In the genomic region with DNA sequence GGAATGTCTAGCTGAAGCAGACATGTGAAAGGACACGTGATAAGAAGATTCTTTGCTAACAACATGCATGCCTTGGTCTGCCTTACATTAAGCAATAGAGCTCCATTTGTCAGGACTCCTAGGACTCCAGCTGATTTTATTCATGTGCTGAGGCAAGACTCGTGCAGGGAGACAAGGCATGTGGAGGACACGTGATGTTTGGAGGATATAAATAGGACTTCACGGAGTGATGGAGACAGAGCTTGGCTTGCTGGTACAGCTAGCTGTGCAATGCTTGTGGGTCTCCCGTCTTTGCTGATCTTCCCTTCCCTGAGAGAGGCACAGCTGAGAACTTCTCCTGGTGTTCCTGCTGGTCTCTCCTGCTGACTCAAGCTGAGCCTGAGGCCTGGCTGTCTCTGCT, we compare ENCODE assay signal across 5 mouse cellular contexts. TPM values are rescaled to one million over a fixed set of nuclear protein-coding genes. Genes with fewer than 3 reads are reported as not detected.
DNase-seq lines count a peak whose midpoint lies in the region; ATAC-seq and TF ChIP-seq lines count a peak whose summit lies in the region.
"Not testable (repeated sequence)": the region's sequence is repeated elsewhere in the genome, so short reads cannot be mapped to it uniquely, and the experiment has no call there.

No protein-coding gene starts in this region.

- TF ChIP-seq CTCF in lung, postnatal 0 days (IDR thresholded peaks at IDR 0.05), result not testable (repeated sequence)

- H3K9me3 ChIP-seq in lung, postnatal 0 days (ENCODE audit: low read length), result not testable (repeated sequence)

- TF ChIP-seq EP300 in lung, postnatal 0 days (IDR thresholded peaks at IDR 0.05), result not testable (repeated sequence)

- 61% methylated on average over 5 of the region's 5 CpGs for WGBS in lung, postnatal 0 days

- peak; percentile 32 for DNase-seq in NIH3T3 (ENCODE audit: low read depth)
- peak; percentile 27 for DNase-seq in R1 (ENCODE audit: low read depth, low spot score)
- DNase-seq in heart, adult 11 months, result peak; percentile 91
- DNase-seq in lung, postnatal 0 days (ENCODE audit: low spot score), result peak; percentile 15

- not testable (repeated sequence) for H3K79me2 ChIP-seq in myocyte (ENCODE audit: control insufficient read depth, insufficient read depth)

- not testable (repeated sequence) for ATAC-seq in lung, postnatal 0 days

- not testable (repeated sequence) for H3K36me3 ChIP-seq in lung, postnatal 0 days (ENCODE audit: insufficient read depth, low read length); myocyte (ENCODE audit: control insufficient read depth, insufficient read depth)

- not testable (repeated sequence) for H3K9ac ChIP-seq in lung, postnatal 0 days (replicated peaks; ENCODE audit: low read depth)

- H3ac ChIP-seq in myocyte (ENCODE audit: control insufficient read depth, insufficient read length), result not testable (repeated sequence)

- not testable (repeated sequence) for H3K4me2 ChIP-seq in lung, postnatal 0 days (replicated peaks; ENCODE audit: low read depth, low read length); myocyte (ENCODE audit: low read depth)

- not testable (repeated sequence) for TF ChIP-seq POLR2A in myocyte (IDR thresholded peaks at IDR 0.05; ENCODE audit: insufficient read length, low read depth)

- H3K27me3 ChIP-seq in lung, postnatal 0 days (replicated peaks; ENCODE audit: insufficient read depth, low read length); myocyte (ENCODE audit: control insufficient read depth, insufficient read depth, insufficient read length): not testable (repeated sequence)

- not testable (repeated sequence) for H3K4me3 ChIP-seq in lung, postnatal 0 days (ENCODE audit: low read depth, low read length); myocyte

- H3K27ac ChIP-seq in lung, postnatal 0 days (ENCODE audit: low read length), result not testable (repeated sequence)

- not testable (repeated sequence) for H3K4me1 ChIP-seq in lung, postnatal 0 days (ENCODE audit: insufficient read depth, low read depth, low read length)

TF ChIP-seq in myocyte, 11 proteins besides CTCF, POLR2A, EP300 and RAD21:
- peak; percentile 17 for TF ChIP-seq USF1 (IDR thresholded peaks at IDR 0.05; ENCODE audit: low read depth)

RNA-seq across cellular contexts. Expression of gene Parp14, which starts 20.3 kb away (rescaled TPM):
- polyA plus RNA-seq in lung, postnatal 0 days (2015; fragmentation: Nextera tagmentation; extraction: Ambion mirVana), result 2.9 and 3.8 TPM in 2 replicates
- 0.23 TPM for polyA plus RNA-seq in myocyte (2012; fragmentation: generic; extraction: Trizol)

RNA-seq across cellular contexts. Expression of gene Parp9, which starts 46.7 kb away (rescaled TPM):
- polyA plus RNA-seq in lung, postnatal 0 days (2015; fragmentation: Nextera tagmentation; extraction: Ambion mirVana), result 14.2 and 14.6 TPM in 2 replicates
- polyA plus RNA-seq in myocyte (2012; fragmentation: generic; extraction: Trizol), result 1.2 TPM

RNA-seq across cellular contexts. Expression of gene Dtx3l, which starts 47.3 kb away (rescaled TPM):
- polyA plus RNA-seq in lung, postnatal 0 days (2015; fragmentation: Nextera tagmentation; extraction: Ambion mirVana), result 6.2 and 6.4 TPM in 2 replicates
- polyA plus RNA-seq in myocyte (2012; fragmentation: generic; extraction: Trizol), result 0.83 TPM

Comparison
In these comparisons a context has a peak if more than half of its experiments do, and no peak if none do; other contexts are left out.
1. DNase-seq: peak in every context shown above with its lines; median percentile 91 in heart, adult 11 months; 32 in NIH3T3; 27 in R1; 15 in lung, postnatal 0 days.